Mouse (Mus musculus) limb, embryonic 10.5 days (tissue): ENCODE measurements around the gene Clspn. TPM values are rescaled to one million over a fixed set of nuclear protein-coding genes. Genes with fewer than 3 reads are reported as not detected.

Experiments used
- DNase-seq: peaks from one replicate; pipeline ENCODE4 v3.0.0-alpha.2; 2017; ENCODE audit warnings: low spot score
- H3K27ac ChIP-seq: fragments of 300-500 bp; sonication (generic); 2 replicates; pipeline ENCODE4 v1.5.1; 2016; ENCODE audit warnings: mild to moderate bottlenecking
- H3K27me3 ChIP-seq: fragments of 300-500 bp; sonication (generic); 2 replicates; pipeline ENCODE4 v1.6.1; 2016; ENCODE audit warnings: low read depth, mild to moderate bottlenecking; ENCODE audit not compliant: poor library complexity, severe bottlenecking
- H3K36me3 ChIP-seq: fragments of 300-500 bp; sonication (generic); 2 replicates; pipeline ENCODE4 v1.6.1; 2016; ENCODE audit warnings: mild to moderate bottlenecking, moderate library complexity
- H3K4me1 ChIP-seq: fragments of 300-500 bp; sonication (generic); 2 replicates; pipeline ENCODE4 v1.6.1; 2016
- H3K4me3 ChIP-seq: fragments of 300-500 bp; sonication (generic); 2 replicates; pipeline ENCODE4 v1.5.1; 2016; ENCODE audit warnings: mild to moderate bottlenecking, moderate library complexity
- H3K9me3 ChIP-seq: fragments of 300-500 bp; sonication (generic); replicated peaks from 2 replicates; pipeline ENCODE4 v1.6.1; 2016; ENCODE audit warnings: mild to moderate bottlenecking
- WGBS: fragments of 180-500 bp; shearing (Covaris S2); methylation state at CpG from one replicate; pipeline ENCODE4 v1.1.7; 2016; 5-methylcytosine and 5-hydroxymethylcytosine counted together
- polyA plus RNA-seq: library from polyadenylated mRNA; unstranded; fragments of >200 nt; fragmentation: Nextera tagmentation; extraction: Ambion mirVana; gene quantifications from 2 replicates; pipeline ENCODE4 v1.2.1, GENCODE M21; 2016

The Clspn gene
- polyA plus RNA-seq, 1 experiment from 2014 or later, result 56.1 TPM

DNA sequence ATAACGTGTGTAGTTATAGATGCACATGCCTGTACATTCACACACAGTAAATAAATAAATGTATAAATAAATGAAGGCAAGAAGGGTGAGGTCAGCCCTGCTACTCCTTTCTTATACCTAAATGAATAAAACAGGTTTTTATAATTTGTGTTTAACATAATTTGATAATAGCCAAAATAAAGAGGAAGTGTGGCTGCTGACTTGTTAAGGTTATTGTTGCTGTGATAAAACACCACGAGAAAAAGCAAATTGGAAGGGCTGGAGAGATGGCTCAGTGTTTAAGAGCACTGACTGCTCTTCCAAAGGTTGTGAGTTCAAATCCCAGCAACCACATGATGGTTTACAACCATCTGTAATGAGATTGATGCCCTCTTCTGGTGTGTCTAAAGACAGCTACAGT is 22.3 kb downstream of the Clspn start:
- Histone ChIP-seq H3K4me3 (no peak overlapping the region), H3K4me1 (no peaks in the 10 kb centered on the region), H3K27me3 (no peaks in the 10 kb centered on the region), H3K9me3 (no peaks in the 10 kb centered on the region), H3K36me3 (peaks cover 100% of the 10 kb centered on the region), H3K27ac (no peak overlapping the region)
- WGBS, result 82% methylated on average over 2 of the region's 2 CpGs
- DNase-seq, result no peak

GRCm38 (mm10) chr4:126585739-126586138 is 29.0 kb downstream of the Clspn start:
- H3K27ac ChIP-seq, result no peak overlapping the region
- H3K9me3 ChIP-seq, result no peaks in the 10 kb centered on the region
- H3K4me1 ChIP-seq, result no peaks in the 10 kb centered on the region
- 97% methylated on average over 13 of the region's 13 CpGs for WGBS
- no peaks in the 10 kb centered on the region for H3K27me3 ChIP-seq
- H3K4me3 ChIP-seq, result no peak overlapping the region
- H3K36me3 ChIP-seq, result peaks cover 99% of the 10 kb centered on the region
- no peak for DNase-seq

- H3K36me3 ChIP-seq, result peaks cover 80% of the 10 kb centered on the region
- no peak for DNase-seq
- H3K27ac ChIP-seq, result no peak overlapping the region
- H3K9me3 ChIP-seq, result no peaks in the 10 kb centered on the region
- 95% methylated on average over 6 of the region's 6 CpGs for WGBS
- H3K27me3 ChIP-seq, result no peaks in the 10 kb centered on the region
- H3K4me3 ChIP-seq, result no peak overlapping the region
- H3K4me1 ChIP-seq, result no peaks in the 10 kb centered on the region
Measured at GRCm38 (mm10) chr4:126592039-126592438, 35.3 kb downstream of the Clspn start.

- peak; percentile 81 for DNase-seq
- Histone ChIP-seq H3K36me3 (no peaks in the 10 kb centered on the region), H3K27ac (no peak overlapping the region), H3K27me3 (peaks cover 5% of the 10 kb centered on the region; the same call in 1 of the 2 replicates), H3K4me1 (peaks cover 12% of the 10 kb centered on the region), H3K4me3 (no peak overlapping the region), H3K9me3 (no peaks in the 10 kb centered on the region)
- WGBS, result 36% methylated on average over 8 of the region's 8 CpGs
Measured at GRCm38 (mm10) chr4:126599971-126600754, 43.4 kb downstream of the Clspn start.

GRCm38 (mm10) chr4:126601597-126602444 is 45.1 kb downstream of the Clspn start:
- peaks cover 12% of the 10 kb centered on the region for H3K4me1 ChIP-seq
- peaks cover 5% of the 10 kb centered on the region; the same call in 1 of the 2 replicates for H3K27me3 ChIP-seq
- peak overlapping the region; percentile 37 for H3K4me3 ChIP-seq
- DNase-seq, result peak; percentile 69
- no peaks in the 10 kb centered on the region for H3K9me3 ChIP-seq
- H3K27ac ChIP-seq, result peak overlapping the region; percentile 66
- no peaks in the 10 kb centered on the region for H3K36me3 ChIP-seq
- WGBS, result 25% methylated on average over 21 of the region's 22 CpGs

DNA sequence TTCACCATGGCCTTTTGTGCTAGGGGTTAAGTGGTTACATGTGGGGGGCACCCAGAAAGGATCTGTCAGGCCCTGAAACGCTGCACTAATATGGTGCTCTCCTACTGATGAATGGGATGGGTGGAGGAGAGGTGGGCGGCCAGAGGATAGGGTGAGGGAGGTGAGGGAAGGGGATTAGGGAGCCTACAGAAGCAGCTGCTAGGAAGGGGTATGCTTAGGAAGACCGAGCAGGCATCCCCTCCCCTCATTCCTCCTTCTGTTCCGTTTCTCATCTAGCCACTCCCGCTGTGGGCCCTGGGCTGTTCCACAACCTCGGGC is 45.7 kb downstream of the Clspn start:
- H3K9me3 ChIP-seq, result no peaks in the 10 kb centered on the region
- H3K4me3 ChIP-seq, result peak overlapping the region; percentile 37
- no peak for DNase-seq
- no peaks in the 10 kb centered on the region for H3K36me3 ChIP-seq
- H3K4me1 ChIP-seq, result peaks cover 12% of the 10 kb centered on the region
- peaks cover 5% of the 10 kb centered on the region; the same call in 1 of the 2 replicates for H3K27me3 ChIP-seq
- H3K27ac ChIP-seq, result peak overlapping the region; percentile 66
- WGBS, result 5% methylated on average over 6 of the region's 6 CpGs

DNA sequence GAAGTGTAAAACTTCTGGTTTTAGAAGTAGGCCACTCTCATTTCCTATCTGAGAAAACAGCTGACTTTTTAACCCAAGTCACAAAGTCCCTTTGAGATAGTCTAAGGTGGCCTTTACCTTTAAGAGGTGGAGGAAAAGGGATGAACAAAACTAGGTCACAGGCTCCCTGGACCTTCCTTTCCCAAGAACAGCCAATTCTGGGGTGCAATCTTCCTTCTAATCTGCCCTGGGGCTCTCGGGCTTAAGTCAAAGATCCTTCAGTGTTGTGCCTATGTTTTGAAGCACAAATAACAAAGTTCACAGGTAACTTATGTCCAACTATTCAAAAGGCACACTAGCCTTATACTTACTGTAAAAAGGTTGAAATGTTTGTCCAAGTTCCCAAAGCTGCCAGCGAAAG is 47.4 kb downstream of the Clspn start:
- Histone ChIP-seq H3K27me3 (peaks cover 5% of the 10 kb centered on the region; the same call in 1 of the 2 replicates), H3K27ac (no peak overlapping the region), H3K4me1 (peaks cover 12% of the 10 kb centered on the region), H3K4me3 (no peak overlapping the region), H3K9me3 (no peaks in the 10 kb centered on the region), H3K36me3 (no peaks in the 10 kb centered on the region)
- WGBS, result 83% methylated on average over 2 of the region's 2 CpGs
- DNase-seq, result no peak

- DNase-seq, result no peak
- Histone ChIP-seq H3K27ac (no peak overlapping the region), H3K4me3 (no peak overlapping the region), H3K27me3 (peaks cover 5% of the 10 kb centered on the region; the same call in 1 of the 2 replicates), H3K36me3 (no peaks in the 10 kb centered on the region), H3K9me3 (no peaks in the 10 kb centered on the region), H3K4me1 (peaks cover 21% of the 10 kb centered on the region)
- WGBS, result 86% methylated on average over 4 of the region's 4 CpGs
Measured at GRCm38 (mm10) chr4:126605751-126606150, 49.0 kb downstream of the Clspn start.

DNA sequence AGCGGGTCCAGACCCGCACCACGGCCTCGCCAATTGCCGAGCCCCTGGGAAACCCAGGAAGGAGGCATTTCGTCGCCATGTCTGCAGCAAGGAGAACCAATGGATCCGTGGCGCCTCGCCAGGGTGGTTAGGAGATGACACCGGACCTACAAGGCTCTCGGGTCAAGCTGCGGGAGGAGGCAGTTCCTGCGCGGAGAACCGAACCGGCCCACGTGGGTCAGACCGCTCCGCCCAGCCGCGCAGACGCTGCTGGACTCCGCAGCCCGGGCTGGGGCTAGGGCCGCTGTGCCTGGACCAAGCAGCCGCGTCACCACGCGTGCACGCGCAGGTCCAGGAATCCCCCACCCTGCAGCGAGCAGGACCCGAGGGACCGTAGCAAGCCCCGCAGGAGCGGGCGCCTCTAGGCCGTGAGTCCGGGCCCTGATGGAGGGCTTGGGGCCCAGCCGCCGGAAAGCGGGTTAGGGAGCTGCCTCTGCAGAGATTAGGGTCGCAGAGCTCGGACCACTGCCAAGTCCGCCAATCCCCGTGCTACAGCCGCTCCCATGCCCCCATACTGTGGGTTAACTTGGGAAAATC is 53.0 kb downstream of the Clspn start, which contains the start of gene 5730409E04Rik:
Gene 5730409E04Rik, plus strand, starts transcription at position 213 of the 576 bp plus-strand sequence.
- WGBS, result 1% methylated on average over 48 of the region's 48 CpGs
- DNase-seq, result peak; percentile 80
- no peaks in the 10 kb centered on the region for H3K27me3 ChIP-seq

GRCm38 (mm10) chr4:126611991-126612390 is 55.3 kb downstream of the Clspn start:
- Histone ChIP-seq H3K9me3 (no peaks in the 10 kb centered on the region), H3K36me3 (peaks cover 4% of the 10 kb centered on the region; the same call in 1 of the 2 replicates), H3K4me3 (no peak overlapping the region), H3K27me3 (no peaks in the 10 kb centered on the region), H3K27ac (no peak overlapping the region), H3K4me1 (peaks cover 12% of the 10 kb centered on the region)
- WGBS, result 92% methylated on average over 17 of the region's 17 CpGs
- DNase-seq, result no peak

More for the DNA sequence above, 53.0 kb downstream of the Clspn start, which contains the start of gene 5730409E04Rik:
- peaks cover 4% of the 10 kb centered on the region; the same call in 1 of the 2 replicates for H3K36me3 ChIP-seq
- H3K4me1 ChIP-seq, result peaks cover 9% of the 10 kb centered on the region
- peak within 1 kb of the TSS; percentile 75 for H3K4me3 ChIP-seq
- H3K27ac ChIP-seq, result peak within 1 kb of the TSS; percentile 94
- H3K9me3 ChIP-seq, result no peaks in the 10 kb centered on the region

GRCm38 (mm10) chr4:126616312-126616711 is 59.6 kb downstream of the Clspn start:
- peaks cover 4% of the 10 kb centered on the region; the same call in 1 of the 2 replicates for H3K36me3 ChIP-seq
- no peak overlapping the region for H3K27ac ChIP-seq
- DNase-seq, result no peak
- H3K27me3 ChIP-seq, result peaks cover 29% of the 10 kb centered on the region
- 81% methylated on average over 4 of the region's 4 CpGs for WGBS
- H3K9me3 ChIP-seq, result no peaks in the 10 kb centered on the region
- no peak overlapping the region for H3K4me3 ChIP-seq
- H3K4me1 ChIP-seq, result peaks cover 17% of the 10 kb centered on the region

- Histone ChIP-seq H3K27ac (peak overlapping the region; percentile 86), H3K9me3 (no peaks in the 10 kb centered on the region), H3K27me3 (peaks cover 42% of the 10 kb centered on the region), H3K4me1 (peaks cover 17% of the 10 kb centered on the region), H3K36me3 (no peaks in the 10 kb centered on the region), H3K4me3 (peak overlapping the region; percentile 46)
- 3% methylated on average over 33 of the region's 33 CpGs for WGBS
- peak; percentile 67 for DNase-seq
Measured at GRCm38 (mm10) chr4:126619691-126620330, 63.1 kb downstream of the Clspn start.
